Mouse (Mus musculus) right cerebral cortex, adult 18-20 months (tissue): ENCODE results near the gene Mfng.
A peak's percentile ranks its signal among the peaks of the same experiment; 100 is the strongest.

Source experiments
- DNase-seq: peaks from one replicate; pipeline ENCODE4 v3.0.0; 2022; ENCODE audit warnings: mixed read lengths

Gene Mfng

DNA sequence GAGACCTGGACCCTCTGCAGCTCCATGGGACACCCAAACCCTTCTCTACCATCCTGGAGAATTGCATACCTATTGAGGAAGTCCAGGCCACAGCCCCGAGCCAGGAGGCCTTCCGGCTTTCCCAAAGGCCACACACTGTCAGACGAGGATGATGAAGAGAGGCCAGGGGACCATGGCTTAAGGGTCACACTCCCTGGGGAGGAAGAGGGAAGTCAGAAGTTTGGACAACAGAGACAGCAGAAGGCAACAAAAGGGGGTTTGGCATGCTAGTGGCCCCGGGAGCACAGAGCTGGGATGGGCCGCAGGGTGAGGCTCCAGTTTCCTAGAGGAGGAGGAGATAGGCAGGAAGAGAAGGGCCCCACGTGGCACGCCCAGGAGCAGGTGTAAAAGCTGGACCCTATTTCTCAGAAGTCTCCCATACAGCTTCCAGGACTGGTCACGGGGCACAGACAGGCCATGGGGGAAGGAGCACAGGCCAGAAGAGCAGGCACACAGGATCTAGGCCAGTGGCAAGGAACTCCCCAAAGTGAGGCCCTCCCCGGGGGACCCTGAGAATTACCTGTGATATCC, 14.1 kb upstream of the Mfng start:
- DNase-seq: no peak

DNA sequence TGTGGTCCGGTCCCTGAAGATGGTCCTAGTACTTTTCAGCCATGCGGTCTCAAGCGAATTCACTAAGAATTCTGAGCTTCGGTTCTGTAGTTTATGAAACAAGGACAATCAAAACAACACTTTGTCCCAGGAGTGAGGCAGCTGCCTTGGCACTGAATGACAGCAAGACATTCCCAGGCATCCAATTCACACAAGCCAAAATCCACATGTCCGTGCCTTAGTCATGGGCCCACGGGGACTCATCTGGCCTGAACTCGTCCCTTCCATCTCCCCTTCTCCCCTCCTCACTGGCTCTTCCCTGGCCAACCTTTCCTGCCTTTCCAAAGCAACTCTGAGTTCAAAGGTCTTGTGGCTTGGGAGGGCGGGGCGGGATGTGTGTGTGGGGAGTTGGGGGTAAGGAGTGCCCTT, 13.1 kb upstream of the Mfng start:
- no peak for DNase-seq

DNA sequence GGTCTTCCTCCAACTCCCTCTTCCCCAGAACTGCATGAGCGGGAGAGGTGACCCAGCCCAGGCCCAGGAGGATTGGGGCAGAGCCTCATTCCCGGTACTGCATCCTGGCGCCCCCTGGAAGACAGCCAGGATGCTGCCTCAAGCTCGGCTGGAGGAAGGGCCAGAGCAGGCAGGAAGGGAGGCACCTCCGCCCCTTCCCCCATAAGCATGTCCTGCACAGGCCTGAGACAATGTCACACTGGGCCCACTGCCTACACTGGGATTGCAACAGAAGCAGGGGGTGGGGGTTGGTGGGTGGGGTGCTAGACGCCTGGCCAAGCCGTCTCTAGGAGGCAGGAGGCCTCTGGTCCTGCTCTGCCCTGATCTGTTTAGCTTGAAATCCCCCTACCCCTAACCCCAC, 12.7 kb upstream of the Mfng start:
- DNase-seq: no peak

DNA sequence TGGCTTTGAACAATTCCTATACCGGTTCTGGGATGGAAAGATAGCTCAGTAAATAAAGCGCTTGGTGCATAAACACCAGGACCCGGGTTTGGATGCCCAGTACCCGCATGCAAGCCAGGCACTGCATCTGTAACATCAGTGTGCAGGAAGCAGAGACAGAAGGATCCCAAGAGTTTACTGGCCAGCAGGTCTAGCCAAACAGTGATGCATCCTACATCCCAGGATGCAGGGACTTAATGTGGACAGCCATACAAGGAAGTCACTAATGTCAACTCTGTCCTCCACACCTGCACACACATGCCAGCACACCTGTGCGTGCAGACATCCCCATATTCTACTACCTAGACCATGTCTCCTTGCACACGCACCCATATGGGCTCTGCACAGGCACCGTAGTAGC, 12.0 kb upstream of the Mfng start:
- no peak for DNase-seq

DNA sequence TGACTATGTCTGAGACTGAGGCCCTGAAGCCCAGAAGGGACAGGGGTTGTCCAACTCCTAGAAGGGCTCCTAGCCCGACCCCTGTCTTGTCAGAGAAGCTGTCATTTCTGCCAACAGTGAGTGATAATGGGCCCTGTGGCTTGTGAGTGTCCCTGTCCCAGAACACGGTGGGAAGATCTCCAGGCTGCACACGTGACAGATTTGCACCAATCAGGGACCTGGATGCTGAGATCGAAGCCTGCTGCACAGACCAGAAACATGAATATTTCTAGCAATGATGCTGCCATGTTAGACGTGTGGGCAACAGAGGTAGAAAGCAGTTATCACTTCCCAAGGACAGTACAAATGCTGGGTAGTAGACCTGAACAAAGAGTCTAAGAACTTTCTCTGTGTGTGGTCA, 11.2 kb upstream of the Mfng start:
- no peak for DNase-seq

DNA sequence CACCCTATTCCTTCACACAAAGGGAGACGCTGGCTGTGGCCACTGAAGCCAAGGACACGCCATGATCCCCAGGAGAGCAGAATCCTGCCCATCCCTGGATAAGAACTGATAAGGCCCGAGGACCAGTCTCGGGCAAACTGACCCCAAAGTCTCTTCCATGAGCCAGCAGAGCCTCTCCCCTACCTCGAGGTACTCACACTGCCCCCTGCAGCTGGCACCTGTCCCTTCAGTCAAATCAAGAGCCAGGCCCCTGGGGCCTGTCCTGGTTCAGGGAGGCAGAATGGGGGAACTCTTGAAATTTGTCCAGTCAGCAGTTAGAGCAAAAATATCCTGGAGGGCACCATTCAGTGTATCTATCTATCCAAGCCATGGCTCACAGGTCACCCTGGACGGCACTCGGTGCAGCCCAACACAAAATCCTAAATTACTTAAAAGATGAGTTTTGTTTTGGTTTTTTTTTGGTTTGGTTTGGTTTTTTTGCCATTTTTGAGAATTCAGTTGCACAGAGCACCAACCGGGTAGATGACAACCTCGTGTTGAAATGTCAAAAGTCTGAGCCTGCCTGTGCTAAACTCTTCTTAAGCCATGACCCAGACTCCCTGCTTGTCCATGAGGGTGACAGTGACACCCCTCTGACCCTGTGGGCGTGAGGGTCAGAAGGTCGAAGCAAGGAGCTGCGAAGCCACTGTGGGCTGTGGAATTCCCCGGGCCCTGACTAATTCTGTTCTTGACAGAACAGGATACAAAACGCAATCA, 9.3 kb upstream of the Mfng start:
- DNase-seq: no peak

DNA sequence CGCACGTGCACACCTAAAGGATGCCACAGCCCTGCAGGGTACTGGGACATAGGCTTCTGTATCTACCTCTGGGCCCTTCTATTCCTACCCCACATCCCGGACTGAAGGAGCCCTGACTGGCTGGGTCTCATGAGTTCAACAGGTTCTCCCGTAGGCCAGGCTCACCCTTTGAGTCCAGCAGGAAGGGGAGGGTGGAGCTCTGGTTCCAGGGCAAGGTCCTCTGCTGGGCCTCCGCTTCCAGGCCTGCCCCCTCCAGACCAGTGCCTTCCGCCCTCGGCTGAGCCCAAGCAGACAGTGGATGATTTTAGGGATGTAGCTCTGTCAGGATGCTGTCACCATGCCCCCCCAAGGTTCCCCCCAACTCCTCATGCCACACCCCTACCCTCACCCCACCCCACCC, 7.6 kb upstream of the Mfng start:
- DNase-seq: no peak

DNA sequence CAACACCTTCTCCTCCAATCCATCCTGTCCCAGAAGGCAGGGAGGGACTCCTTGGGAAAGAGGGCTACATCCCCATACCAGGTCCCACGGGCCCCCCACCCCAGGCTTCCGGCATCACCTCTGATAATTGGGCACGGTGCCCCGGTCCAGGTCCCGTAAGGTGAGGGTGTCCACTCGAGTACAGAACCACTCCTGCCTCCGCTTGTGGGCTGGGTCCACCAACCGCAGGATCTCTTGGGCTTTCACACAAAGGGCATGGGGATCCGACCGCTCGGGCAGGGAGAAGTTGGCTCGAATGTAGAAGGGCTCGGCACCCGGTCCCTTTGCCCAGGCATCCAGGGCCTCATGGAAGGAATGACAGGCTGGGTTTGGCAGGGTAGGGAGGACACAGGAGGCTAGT, 7.1 kb upstream of the Mfng start:
- DNase-seq: no peak

DNA sequence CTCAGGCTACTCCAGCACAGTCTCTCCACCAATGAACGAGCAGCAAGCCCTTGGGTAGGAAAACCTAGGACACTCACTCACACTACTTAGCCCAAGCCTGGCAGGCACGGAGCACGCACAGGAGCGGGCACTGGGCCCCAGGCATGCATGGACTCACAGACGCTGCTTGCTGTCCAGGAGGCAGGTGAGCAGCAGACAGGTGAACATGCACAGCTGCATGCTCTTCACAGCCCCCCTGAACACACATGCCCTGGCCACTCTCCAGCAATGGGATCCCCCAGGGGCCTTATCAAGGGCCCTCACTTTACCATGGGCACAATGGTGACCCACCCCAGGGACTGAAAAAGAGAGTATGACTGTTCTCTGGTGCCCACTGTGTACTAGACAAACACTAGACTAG, 6.4 kb upstream of the Mfng start:
- no peak for DNase-seq

DNA sequence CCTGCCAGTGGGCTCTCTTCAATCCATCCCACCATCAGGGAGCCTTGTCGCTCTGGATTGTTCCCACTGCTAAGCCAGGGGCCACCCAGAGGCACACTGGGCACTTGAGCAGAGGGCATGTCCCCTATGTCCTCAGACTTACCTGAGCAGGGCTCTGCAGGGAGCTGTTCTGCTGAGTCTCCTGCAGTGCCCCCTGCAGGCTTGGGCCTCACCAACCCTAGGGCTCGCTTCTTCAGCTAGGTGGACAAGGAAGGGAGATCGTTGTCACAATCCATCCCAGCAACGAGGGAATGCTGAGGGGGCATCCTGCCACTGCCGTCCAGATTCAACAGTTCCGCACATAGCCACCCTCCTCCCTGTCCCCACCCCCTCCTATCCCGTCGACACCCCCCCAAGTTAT, 6.0 kb upstream of the Mfng start:
- no peak for DNase-seq

DNA sequence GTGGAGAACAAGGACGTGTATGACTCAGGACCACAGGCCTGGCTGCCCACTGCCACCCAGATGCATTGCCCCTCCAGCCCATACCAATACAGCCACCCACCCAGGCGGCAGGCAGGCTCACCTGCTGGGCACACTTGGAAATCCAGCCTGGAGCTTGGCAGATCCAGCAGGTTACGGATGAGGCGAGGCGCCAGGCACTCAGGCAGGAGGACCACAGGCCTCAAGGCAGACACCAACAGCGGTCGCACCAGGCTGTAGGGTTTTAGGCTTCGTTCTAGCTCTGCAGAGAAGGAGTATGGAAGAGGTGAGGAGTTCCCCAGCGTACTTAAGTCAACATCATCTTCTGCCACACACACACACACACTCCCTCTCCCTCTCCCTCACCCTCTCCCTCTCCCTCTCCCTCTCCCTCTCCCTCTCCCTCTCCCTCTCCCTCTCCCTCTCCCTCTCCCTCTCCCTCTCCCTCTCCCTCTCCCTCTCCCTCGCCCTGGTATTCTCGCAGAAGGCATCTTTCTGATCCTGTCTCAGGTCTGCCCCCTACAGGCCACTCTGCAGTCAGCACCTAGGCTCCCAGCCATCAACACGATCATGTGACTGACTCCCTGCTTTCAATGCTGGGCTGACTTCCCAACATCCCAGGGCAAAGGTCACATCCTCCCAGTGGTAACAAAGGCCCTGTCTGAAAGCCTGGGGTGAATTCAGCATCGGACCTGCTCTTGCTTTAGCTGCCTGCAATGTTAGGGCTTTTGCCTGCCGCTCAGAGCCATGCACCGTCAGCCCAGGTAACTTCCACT, 5.0 kb upstream of the Mfng start:
- DNase-seq: peak; percentile 90

DNA sequence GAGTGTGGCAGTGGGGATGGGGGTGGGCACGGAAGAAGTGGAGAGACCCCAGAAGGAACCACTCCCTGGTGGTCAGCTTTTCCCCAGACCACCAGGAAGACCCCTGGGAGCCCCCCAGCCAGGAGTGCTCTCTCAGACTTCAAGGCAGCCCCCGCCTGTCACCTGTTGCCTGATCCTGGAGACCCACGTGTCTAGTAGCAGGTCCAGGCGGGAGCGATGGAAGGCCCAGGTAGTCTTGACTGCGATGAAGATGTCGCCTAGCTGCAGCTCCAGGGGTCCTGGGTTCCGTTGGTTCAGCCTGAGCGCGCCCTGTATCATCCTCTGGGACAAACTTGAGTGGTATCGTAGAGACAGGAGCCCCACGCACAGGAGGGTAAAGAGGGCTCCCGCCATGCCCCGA, 419 bp downstream of the Mfng start:
- no peak for DNase-seq

DNA sequence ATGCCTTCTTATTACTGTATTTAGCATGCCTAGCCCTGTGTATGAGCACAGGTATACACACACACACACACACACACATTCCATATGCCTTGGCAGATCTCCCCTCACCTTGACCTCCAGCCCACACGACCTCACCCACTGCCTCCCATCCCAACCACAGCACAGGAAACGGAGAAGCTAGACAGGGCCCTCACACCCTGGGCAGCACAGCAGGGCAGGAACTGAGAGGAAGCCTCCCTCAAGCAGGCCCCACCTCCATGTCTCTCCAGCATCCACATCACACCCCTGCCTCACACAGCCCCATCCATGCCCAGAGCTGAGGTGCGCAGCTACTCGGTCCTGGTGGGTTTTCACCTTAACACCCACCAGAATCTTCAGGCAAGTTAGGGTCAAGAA, 909 bp downstream of the Mfng start:
- DNase-seq: no peak

DNA sequence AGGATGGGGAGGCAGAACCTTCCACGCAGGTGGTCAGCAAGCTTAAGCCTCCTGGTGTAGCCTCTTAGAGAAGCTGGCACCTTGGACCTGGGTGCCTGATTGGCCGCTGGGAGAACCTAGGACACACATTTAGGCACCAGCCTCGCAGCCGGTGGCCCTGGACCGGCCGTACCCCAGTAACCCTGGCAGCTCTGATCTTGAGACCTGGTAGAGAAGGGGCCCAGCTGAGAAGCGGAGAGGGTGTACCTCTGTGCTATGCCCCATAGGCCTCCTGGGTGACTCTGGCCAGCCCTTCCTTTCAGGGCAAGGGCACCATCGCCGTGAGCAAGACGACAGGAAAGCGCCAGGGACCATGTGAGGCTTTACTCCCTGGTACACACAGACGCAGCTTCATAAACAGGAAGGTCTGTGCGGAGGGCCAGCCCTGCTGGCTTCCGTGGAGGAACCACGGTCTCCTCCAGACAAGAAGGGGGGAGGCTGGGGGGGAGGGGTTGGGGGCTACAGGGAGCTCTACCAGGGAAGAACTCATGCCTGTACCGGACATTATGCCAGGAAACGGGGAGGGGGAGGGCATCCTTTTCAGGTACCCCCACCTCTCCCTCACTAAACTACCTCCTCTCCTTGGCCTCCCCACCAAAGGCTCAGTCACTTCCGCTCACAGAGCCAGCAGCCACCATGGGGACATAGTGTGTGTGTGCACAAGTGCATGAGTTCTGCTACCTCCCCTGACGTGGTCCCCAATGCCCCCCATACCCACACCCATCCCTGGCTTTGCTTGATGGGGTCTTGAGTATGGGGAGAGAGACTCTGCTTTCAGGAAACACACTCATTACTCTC, 1.5 kb downstream of the Mfng start:
- DNase-seq: no peak

DNA sequence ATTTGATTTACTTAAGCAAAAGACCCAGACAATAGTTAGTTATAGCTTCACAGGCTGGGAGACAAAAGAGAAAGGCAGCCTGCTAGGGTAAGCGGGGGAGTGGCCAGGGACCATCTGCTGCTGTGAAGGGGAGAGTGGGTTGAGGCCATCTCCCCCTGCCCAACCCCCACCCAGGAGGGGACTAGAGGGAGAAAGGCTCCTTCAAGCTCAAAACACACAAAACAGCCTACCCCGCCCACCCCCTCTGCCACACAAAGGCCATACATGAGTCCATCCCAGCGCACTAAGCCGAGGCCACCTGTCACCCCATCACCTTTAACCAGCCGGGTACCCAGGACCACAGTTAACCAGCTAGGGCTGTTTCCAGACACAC, 2.3 kb downstream of the Mfng start:
- DNase-seq: no peak

DNA sequence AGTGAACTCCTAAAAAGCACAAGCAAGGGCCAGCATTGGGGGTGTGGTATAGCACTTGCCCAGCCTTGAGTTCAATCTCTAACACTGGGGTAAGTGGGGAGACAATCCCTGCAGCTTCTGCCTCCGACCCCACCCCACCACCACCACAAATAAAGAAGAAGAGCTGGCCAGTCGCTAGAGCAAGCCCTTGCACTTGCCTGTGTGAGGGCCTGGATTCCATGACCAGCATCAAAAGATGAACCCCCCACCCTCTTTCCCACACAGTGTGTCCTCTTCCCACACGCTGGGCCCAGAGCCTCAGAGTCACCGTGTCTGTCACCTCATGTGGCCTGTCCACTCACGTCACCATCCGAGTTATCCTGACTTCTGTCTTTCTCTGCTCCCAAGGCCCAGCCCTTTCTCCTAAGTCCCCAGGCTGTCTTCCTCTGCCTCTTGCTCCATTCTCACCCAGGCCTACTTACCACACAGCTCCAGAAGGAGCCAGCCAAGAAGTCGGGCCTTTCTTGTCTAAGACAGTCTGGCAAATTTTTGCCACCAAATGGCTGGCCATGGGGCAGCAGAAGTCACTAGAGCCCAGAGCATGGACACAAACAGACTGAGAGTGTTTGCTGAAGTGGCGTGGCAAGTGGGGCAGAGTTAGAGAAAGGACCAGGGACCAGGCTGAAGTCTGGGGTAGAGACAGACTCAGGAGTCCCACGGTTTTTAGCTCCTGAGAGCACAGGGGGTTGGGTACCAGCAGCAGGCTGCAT, 2.9 kb downstream of the Mfng start:
- DNase-seq: no peak

DNA sequence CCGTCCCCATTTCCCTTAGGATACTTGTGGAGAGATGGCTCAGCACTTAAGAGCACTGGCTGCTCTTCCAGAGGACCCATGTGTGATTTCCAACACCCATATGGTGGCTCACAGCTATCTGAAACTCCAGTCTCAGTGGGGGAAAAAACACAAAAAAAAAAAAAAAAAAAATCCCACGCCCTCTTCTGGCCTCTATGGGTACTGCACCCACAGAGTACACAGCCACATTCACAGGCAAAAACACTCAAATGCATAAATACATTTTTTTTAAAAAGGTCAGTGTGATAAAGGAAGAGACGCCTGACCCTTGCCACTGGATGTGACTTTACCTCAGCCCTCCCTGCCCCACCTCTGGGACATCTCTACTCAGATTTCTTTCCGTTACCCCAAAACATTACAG, 4.2 kb downstream of the Mfng start:
- no peak for DNase-seq

DNA sequence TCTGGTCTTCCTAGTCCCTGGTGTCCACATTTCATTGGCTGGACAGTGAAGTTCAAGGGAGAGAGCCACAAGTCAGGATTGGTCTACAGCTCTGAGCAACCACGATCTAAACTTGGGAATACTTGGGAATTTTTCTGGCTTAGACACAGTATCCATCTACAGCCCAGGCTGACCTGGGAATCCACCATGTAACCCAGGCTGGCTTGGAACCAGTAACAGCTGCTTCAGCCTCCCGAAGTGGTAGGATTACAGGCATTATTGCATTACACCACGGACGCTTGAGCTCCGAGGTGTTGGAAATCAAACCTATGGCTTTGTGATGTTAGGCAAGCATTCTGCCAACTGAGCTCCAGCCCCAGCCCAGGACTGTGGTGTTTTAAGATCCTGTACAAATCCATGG, 9.6 kb downstream of the Mfng start:
- DNase-seq: no peak

DNA sequence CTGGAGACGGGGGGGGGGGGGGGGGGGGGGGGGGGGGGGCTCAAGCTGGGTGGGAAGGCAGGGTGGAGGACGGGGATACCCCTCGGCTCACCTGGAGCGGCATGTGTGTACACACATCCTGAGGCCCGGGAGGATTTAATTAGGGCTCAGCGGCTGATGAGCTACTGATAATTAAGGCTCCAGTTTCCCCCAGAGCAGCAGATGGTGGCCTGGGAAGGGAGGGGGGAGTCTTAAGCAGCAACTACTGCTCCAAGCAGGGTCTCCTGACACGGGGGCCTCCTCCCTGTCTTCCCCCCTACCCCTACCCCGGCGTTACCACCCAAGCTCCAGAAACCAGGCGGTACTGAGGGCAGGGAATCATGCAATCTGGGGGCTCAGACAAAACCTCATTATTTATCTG, 10.1 kb downstream of the Mfng start:
- no peak for DNase-seq

DNA sequence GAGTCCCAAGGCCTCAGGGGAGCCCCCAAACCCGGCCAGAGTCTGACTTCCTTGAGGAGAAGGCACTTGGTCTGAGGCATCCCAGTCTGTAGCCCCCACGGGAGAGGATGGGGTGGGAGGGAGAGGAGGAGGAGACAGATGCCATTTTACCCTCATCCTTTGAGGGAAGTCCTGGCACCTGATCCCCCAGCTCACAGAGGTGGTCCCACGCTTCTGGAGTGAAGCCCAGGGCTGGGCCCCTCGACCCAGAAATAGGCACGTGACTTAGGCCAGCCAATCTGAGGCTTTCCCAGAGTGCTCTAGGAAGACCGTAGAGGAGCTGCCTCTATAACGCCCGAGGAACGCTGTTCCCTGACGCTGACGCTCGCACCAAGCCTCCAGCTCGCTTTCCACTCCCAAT, 12.2 kb downstream of the Mfng start:
- DNase-seq: no peak

DNA sequence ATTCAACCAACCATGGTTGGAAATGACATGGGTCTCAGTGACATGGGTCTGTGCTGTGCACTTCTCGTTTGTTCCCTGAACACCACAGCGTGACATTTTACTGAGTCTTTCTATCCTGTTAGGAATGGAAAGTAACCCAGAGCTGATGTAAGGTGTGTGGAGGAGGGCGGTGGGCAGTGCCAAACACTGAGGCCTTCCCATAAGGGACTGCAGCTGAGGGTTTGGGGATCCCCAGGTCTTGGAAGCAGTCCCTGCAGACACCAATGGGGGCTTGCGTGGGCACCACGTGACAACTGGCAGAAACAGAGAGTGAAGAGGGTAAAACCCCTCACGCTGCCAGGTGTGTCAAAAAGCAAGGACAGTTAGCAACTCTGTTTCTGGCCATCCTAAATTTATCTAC, 15.1 kb downstream of the Mfng start:
- no peak for DNase-seq

DNA sequence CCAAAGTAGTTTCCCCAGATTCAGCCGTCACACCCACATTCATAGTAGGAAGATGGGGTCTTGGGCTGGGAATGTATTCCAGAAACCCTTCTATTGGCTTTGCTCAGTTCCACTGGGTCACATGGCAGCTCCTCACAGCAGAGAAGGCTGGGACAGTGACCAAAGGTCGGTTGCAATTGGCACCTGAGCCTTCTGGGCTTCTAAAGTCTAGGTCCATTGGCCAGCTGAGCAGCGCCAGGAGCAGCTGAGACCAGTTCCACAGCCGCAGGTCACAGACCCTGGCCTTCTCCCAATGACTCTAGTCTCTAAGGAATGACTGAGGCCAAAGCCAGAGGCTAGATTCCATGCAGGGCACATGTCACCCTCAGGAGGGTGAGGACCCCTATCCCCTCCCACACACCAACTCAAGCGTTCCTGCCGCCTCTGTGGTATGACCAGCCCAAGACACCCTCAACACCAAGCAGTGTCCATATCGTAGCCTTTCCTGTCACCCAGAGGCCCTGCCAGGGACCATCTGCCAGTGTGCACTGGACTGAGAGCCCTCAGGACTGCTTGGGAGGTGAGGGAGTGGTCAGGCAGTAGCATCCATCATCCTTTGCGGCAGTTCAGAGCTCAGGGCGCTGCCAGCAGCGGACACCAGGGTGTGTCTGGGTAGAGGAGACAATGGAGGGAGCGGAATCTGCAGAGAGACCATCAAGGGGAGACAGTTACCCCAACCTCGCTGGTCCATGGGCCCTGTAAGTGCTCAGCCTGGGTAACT, 17.1 kb downstream of the Mfng start:
- no peak for DNase-seq
